Mouse (Mus musculus): ENCODE data around the gene Chrnb1.

DNA sequence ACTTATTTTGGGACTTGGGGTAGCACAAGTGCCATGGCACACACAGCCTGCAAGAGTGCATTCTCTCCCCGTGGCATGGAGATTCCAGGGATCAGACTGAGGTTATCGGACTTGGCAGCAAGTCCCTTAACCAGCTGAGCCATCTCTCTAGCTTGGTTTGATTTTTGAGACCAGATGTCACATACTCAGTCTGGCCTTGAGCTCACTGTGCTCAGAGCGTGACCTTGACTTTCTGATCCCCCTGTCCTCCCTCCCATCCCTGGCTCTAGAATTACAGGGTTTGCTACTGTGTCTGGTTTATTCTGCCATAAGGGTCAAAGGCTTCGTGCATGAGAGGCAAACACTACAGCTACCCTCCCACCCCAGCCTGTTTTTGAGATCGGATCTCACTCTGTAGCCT lies 6.3 kb downstream of the Chrnb1 start:
- TF ChIP-seq CTCF (IDR thresholded peaks at IDR 0.05) (no peak), EP300 (IDR thresholded peaks at IDR 0.05; ENCODE audit: insufficient read depth, low read depth, low read length) (no peak)
